Mouse (Mus musculus) heart, embryonic 10.5 days (tissue): ENCODE measurements at regions not wholly inside any gene's neighbourhood (a gene's known extent, or its start where the extent isn't known, plus 50 kb on each side); places are given as distances from the start of the nearest gene placed in this dataset.
A peak's percentile ranks its signal among the peaks of the same experiment; 100 is the strongest.

Experiments used
- DNase-seq: peaks from one replicate; pipeline ENCODE4 v3.0.0-alpha.2; 2017; ENCODE audit warnings: low spot score
- H3K27ac ChIP-seq: fragments of 300-500 bp; sonication (generic); 2 replicates; pipeline ENCODE4 v1.5.1; 2016; ENCODE audit warnings: mild to moderate bottlenecking
- H3K27me3 ChIP-seq: fragments of 300-500 bp; sonication (generic); 2 replicates; pipeline ENCODE4 v1.6.1; 2016; ENCODE audit warnings: mild to moderate bottlenecking; ENCODE audit not compliant: poor library complexity, insufficient read depth, severe bottlenecking
- H3K36me3 ChIP-seq: fragments of 300-500 bp; sonication (generic); 2 replicates; pipeline ENCODE4 v1.6.1; 2016; ENCODE audit warnings: mild to moderate bottlenecking, moderate library complexity
- H3K4me1 ChIP-seq: fragments of 300-500 bp; sonication (generic); 2 replicates; pipeline ENCODE4 v1.6.1; 2016; ENCODE audit warnings: mild to moderate bottlenecking
- H3K4me3 ChIP-seq: fragments of 300-500 bp; sonication (generic); 2 replicates; pipeline ENCODE4 v1.5.1; 2016; ENCODE audit warnings: mild to moderate bottlenecking, moderate library complexity
- H3K9me3 ChIP-seq: fragments of 300-500 bp; sonication (generic); 2 replicates; pipeline ENCODE4 v1.6.1; 2016; ENCODE audit warnings: mild to moderate bottlenecking, moderate library complexity
- WGBS: fragments of 180-500 bp; shearing (Covaris S2); methylation state at CpG from one replicate; pipeline ENCODE4 v1.1.7; 2016; 5-methylcytosine and 5-hydroxymethylcytosine counted together

DNA sequence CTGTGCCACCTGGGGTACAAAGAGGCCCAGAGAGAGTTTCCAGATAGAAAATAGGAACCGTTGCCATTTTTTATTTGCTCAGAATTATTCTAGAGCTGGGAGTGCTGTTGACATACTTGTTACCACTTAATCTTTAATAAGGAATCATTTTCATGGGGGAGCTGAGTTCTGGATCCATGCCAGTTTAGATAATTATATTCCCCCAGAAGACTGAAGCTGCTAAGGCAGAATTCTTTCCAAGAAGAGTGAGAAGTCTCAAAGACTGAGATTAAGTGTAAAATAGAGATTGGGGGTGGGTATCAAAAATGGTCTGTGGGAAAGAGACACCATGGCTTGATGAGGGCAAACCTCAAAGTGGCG, 119.5 kb upstream of the Astn2 start:
- Histone ChIP-seq H3K4me1 (no peaks in the 10 kb centered on the region), H3K4me3 (no peak overlapping the region), H3K27ac (no peak overlapping the region), H3K36me3 (no peaks in the 10 kb centered on the region), H3K9me3 (no peaks in the 10 kb centered on the region), H3K27me3 (no peaks in the 10 kb centered on the region)
- WGBS: 81% methylated on average over 2 of the region's 2 CpGs
- no peak for DNase-seq

DNA sequence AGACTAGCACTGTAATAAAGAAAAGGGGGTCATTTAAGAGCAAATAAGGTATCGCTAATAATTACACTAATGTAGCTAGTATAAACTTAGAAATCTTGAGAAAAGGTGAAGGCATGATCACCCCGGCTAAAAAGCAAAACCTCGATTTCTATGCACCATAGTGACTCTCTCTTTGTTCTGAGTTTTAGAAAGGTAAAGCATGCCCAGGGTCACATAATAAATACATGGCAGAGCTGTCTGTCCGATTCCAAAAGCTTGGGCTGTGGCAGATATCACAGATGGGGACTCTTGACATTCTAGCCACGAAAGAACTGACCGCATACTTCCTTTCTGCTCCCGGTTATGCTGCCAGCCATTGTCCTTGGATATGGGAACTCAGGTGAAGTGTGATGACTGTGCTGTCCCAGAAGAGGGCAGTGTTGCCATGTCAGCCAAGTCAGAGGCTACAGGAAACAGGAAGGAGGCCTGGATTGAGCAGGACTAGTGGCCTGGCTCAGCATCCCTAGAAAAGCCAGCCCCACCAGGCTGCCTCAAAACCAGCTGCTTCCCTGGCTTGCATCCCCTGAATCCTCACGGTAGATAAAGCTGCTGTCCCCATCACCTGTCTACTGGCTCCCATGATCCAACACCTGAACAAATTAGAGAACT, 119.0 kb upstream of the Astn2 start:
- DNase-seq: peak; percentile 81
- no peaks in the 10 kb centered on the region for H3K9me3 ChIP-seq
- no peak overlapping the region for H3K4me3 ChIP-seq
- no peaks in the 10 kb centered on the region for H3K36me3 ChIP-seq
- no peak overlapping the region for H3K27ac ChIP-seq
- no peaks in the 10 kb centered on the region for H3K27me3 ChIP-seq
- H3K4me1 ChIP-seq: no peaks in the 10 kb centered on the region
- 40% methylated on average over 8 of the region's 8 CpGs for WGBS

GRCm38 (mm10) chr4:66522097-66522809, 117.8 kb upstream of the Astn2 start:
- H3K4me3 ChIP-seq: no peak overlapping the region
- no peaks in the 10 kb centered on the region for H3K9me3 ChIP-seq
- DNase-seq: no peak
- H3K4me1 ChIP-seq: no peaks in the 10 kb centered on the region
- 66% methylated on average over 2 of the region's 2 CpGs for WGBS
- H3K36me3 ChIP-seq: no peaks in the 10 kb centered on the region
- no peak overlapping the region for H3K27ac ChIP-seq
- no peaks in the 10 kb centered on the region for H3K27me3 ChIP-seq

- no peak for DNase-seq
- 76% methylated on average over 3 of the region's 3 CpGs for WGBS
Measured at GRCm38 (mm10) chr4:66520796-66521195, 116.4 kb upstream of the Astn2 start.

DNA sequence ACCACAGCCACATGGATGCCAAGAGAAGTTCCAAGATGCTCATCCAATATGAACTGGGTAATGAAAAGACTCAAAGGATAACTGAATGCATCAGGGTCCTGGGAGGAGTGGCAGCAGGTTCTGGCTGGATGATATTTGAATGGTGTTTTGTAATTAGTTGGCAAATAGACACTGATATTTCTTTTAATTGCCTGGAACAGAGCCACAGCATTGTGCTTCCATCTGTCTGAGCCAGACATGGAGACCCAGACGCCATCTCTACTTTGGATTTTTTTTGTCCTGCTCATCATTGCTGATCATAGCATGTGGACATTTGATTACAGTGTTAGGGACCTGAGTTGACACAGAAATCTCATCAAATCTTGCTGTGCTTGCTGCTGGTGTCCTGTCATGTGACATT, 111.4 kb upstream of the Astn2 start:
- no peak for DNase-seq
- no peaks in the 10 kb centered on the region for H3K4me1 ChIP-seq
- 85% methylated on average over 1 of the region's 1 CpGs for WGBS
- no peak overlapping the region for H3K4me3 ChIP-seq
- H3K27me3 ChIP-seq: no peaks in the 10 kb centered on the region
- no peaks in the 10 kb centered on the region for H3K9me3 ChIP-seq
- H3K36me3 ChIP-seq: no peaks in the 10 kb centered on the region
- no peak overlapping the region for H3K27ac ChIP-seq

More at GRCm38 (mm10) chr4:66520796-66521195, 116.4 kb upstream of the Astn2 start:
- no peaks in the 10 kb centered on the region for H3K27me3 ChIP-seq
- no peaks in the 10 kb centered on the region for H3K36me3 ChIP-seq
- no peaks in the 10 kb centered on the region for H3K4me1 ChIP-seq
- H3K27ac ChIP-seq: no peak overlapping the region
- H3K4me3 ChIP-seq: no peak overlapping the region
- no peaks in the 10 kb centered on the region for H3K9me3 ChIP-seq

GRCm38 (mm10) chr4:66483496-66483895, 79.1 kb upstream of the Astn2 start:
- WGBS: 78% methylated on average over 6 of the region's 6 CpGs
- DNase-seq: no peak
- Histone ChIP-seq H3K4me3 (no peak overlapping the region), H3K36me3 (no peaks in the 10 kb centered on the region), H3K27me3 (no peaks in the 10 kb centered on the region), H3K4me1 (peaks cover 10% of the 10 kb centered on the region; the same call in 1 of the 2 replicates), H3K27ac (no peak overlapping the region), H3K9me3 (no peaks in the 10 kb centered on the region)

- WGBS: 48% methylated on average over 2 of the region's 2 CpGs
- DNase-seq: peak; percentile 75
- H3K27ac ChIP-seq: no peak overlapping the region
- no peak overlapping the region for H3K4me3 ChIP-seq
- H3K4me1 ChIP-seq: peaks cover 10% of the 10 kb centered on the region; the same call in 1 of the 2 replicates
- H3K9me3 ChIP-seq: no peaks in the 10 kb centered on the region
- H3K36me3 ChIP-seq: no peaks in the 10 kb centered on the region
- H3K27me3 ChIP-seq: no peaks in the 10 kb centered on the region
Measured at GRCm38 (mm10) chr4:66482495-66483291, 78.3 kb upstream of the Astn2 start.

- H3K27me3 ChIP-seq: no peaks in the 10 kb centered on the region
- H3K9me3 ChIP-seq: no peaks in the 10 kb centered on the region
- no peak for DNase-seq
- no peaks in the 10 kb centered on the region for H3K36me3 ChIP-seq
- no peak overlapping the region for H3K4me3 ChIP-seq
- H3K27ac ChIP-seq: no peak overlapping the region
- WGBS: 77% methylated on average over 8 of the region's 8 CpGs
- peaks cover 10% of the 10 kb centered on the region; the same call in 1 of the 2 replicates for H3K4me1 ChIP-seq
Measured at GRCm38 (mm10) chr4:66478601-66479217, 74.3 kb upstream of the Astn2 start.
